ENCODE assay signal across 8 mouse cellular contexts in genomic region chr10:67535256-67535655, GRCm38 (mm10). TPM values are rescaled to one million over a fixed set of nuclear protein-coding genes. Genes with fewer than 3 reads are reported as not detected.
DNase-seq lines count a peak whose midpoint lies in the region; ATAC-seq and TF ChIP-seq lines count a peak whose summit lies in the region.

Gene Egr2 (plus strand): TSS chr10:67535475.

- no peak for ATAC-seq in forebrain, postnatal 0 days
- no peak for ATAC-seq in intestine, embryonic 14.5 days (replicated peaks; ENCODE audit: low FRiP score, low TSS enrichment, low read depth)

- H3K4me3 ChIP-seq in forebrain, postnatal 0 days (ENCODE audit: low read depth, low read length), result peak within 1 kb of the TSS; percentile 57
- peak within 1 kb of the TSS; percentile 70 for H3K4me3 ChIP-seq in intestine, embryonic 14.5 days (ENCODE audit: low read depth, low read length)
- peak within 1 kb of the TSS; percentile 69 for H3K4me3 ChIP-seq in midbrain, embryonic 10.5 days

- no peak within 1 kb of the TSS for H3K27ac ChIP-seq in forebrain, postnatal 0 days (ENCODE audit: low read depth, low read length)
- H3K27ac ChIP-seq in intestine, embryonic 14.5 days (ENCODE audit: low read depth), result no peak within 1 kb of the TSS
- peak within 1 kb of the TSS; percentile 42; the same call in 1 of the 2 replicates for H3K27ac ChIP-seq in midbrain, embryonic 10.5 days (replicated peaks)

- DNase-seq in adrenal gland, adult (ENCODE audit: inconsistent age in 2 of 2, low spot score in 1 of 2), result peak; percentile 28 to 53
- DNase-seq in adrenal gland, postnatal 4 days (ENCODE audit: low spot score in 2 of 2), result no peak
- peak; percentile 21 for DNase-seq in right cerebral cortex, postnatal 14 days
- DNase-seq in right cerebral cortex, postnatal 25 days, result no peak
- DNase-seq in forebrain, postnatal 0 days, result peak; percentile 42
- DNase-seq in intestine, embryonic 14.5 days (ENCODE audit: low spot score), result peak; percentile 60
- peak; percentile 41 for DNase-seq in midbrain, embryonic 10.5 days (ENCODE audit: low spot score)
- peak; percentile 65 for DNase-seq in thymus, postnatal 0 days (ENCODE audit: low spot score)

- no peaks in the 10 kb centered on the region for H3K9me3 ChIP-seq in forebrain, postnatal 0 days (ENCODE audit: low read length)
- no peaks in the 10 kb centered on the region for H3K9me3 ChIP-seq in intestine, embryonic 14.5 days (ENCODE audit: control insufficient read depth, low read length)
- H3K9me3 ChIP-seq in midbrain, embryonic 10.5 days (replicated peaks), result no peaks in the 10 kb centered on the region

- peaks cover 5% of the 10 kb centered on the region; the same call in 1 of the 2 replicates for H3K4me1 ChIP-seq in forebrain, postnatal 0 days (ENCODE audit: insufficient read depth)
- H3K4me1 ChIP-seq in intestine, embryonic 14.5 days (replicated peaks; ENCODE audit: control insufficient read depth, insufficient read depth, low read length), result peaks cover 25% of the 10 kb centered on the region
- H3K4me1 ChIP-seq in midbrain, embryonic 10.5 days, result peaks cover 48% of the 10 kb centered on the region

- no peak within 1 kb of the TSS for H3K9ac ChIP-seq in forebrain, postnatal 0 days
- no peak within 1 kb of the TSS for H3K9ac ChIP-seq in intestine, embryonic 14.5 days (ENCODE audit: low read length)

- no peaks in the 10 kb centered on the region for H3K36me3 ChIP-seq in forebrain, postnatal 0 days (ENCODE audit: insufficient read depth)
- H3K36me3 ChIP-seq in intestine, embryonic 14.5 days (ENCODE audit: control insufficient read depth, insufficient read depth, low read length), result no peaks in the 10 kb centered on the region
- no peaks in the 10 kb centered on the region for H3K36me3 ChIP-seq in midbrain, embryonic 10.5 days

- peak; percentile 45 for TF ChIP-seq CTCF in forebrain, postnatal 0 days (IDR thresholded peaks at IDR 0.05; ENCODE audit: low read depth)

- 3% methylated on average over 37 of the region's 37 CpGs for WGBS in forebrain, postnatal 0 days
- under 1% methylated on average over 35 of the region's 37 CpGs for WGBS in intestine, embryonic 14.5 days
- WGBS in midbrain, embryonic 10.5 days, result under 1% methylated on average over 37 of the region's 37 CpGs

- H3K27me3 ChIP-seq in forebrain, postnatal 0 days (ENCODE audit: insufficient read depth, low read length), result peaks cover 72% of the 10 kb centered on the region
- H3K27me3 ChIP-seq in intestine, embryonic 14.5 days (replicated peaks; ENCODE audit: control insufficient read depth, insufficient read depth, low read length), result peaks cover 70% of the 10 kb centered on the region
- H3K27me3 ChIP-seq in midbrain, embryonic 10.5 days (ENCODE audit: low read depth, poor library complexity, severe bottlenecking), result peaks cover 92% of the 10 kb centered on the region

- H3K4me2 ChIP-seq in forebrain, postnatal 0 days (ENCODE audit: low read depth), result peak within 1 kb of the TSS; percentile 94
- H3K4me2 ChIP-seq in intestine, embryonic 14.5 days (ENCODE audit: low read length), result peak within 1 kb of the TSS; percentile 96

RNA-seq across cellular contexts. Expression of gene Egr2, which starts in this region (rescaled TPM):
- 1 to 10 TPM; 1.6 to 2.1 TPM for total RNA-seq in adrenal gland, postnatal 4 days (2021)
- total RNA-seq in forebrain, postnatal 0 days (2014; rRNA removed), result 1.3 and 2.5 TPM in 2 replicates
- polyA plus RNA-seq in forebrain, postnatal 0 days (2015; fragmentation: Nextera tagmentation; extraction: Ambion mirVana), result 1.1 and 1.2 TPM in 2 replicates
- polyA plus RNA-seq in intestine, embryonic 14.5 days (2014; fragmentation: Nextera tagmentation; extraction: Ambion mirVana), result 0.22 TPM in 1 of 2 replicates, not detected in the other
- polyA plus RNA-seq in midbrain, embryonic 10.5 days (2016; fragmentation: Nextera tagmentation; extraction: Ambion mirVana), result 0.10 and 0.20 TPM in 2 replicates
- polyA plus RNA-seq in thymus, postnatal 0 days (2015; fragmentation: Nextera tagmentation; extraction: Ambion mirVana), result 8.7 and 10.7 TPM in 2 replicates

Comparison
In these comparisons a context has a peak if more than half of its experiments do, and no peak if none do; other contexts are left out.
1. DNase-seq: peak in adrenal gland, adult (2 of 2), right cerebral cortex, postnatal 14 days (single experiment), forebrain, postnatal 0 days (single experiment) and thymus, postnatal 0 days (single experiment); none in adrenal gland, postnatal 4 days (0 of 2) and right cerebral cortex, postnatal 25 days (single experiment).
2. Peak in DNase-seq, H3K4me3 ChIP-seq and H3K4me2 ChIP-seq in intestine, embryonic 14.5 days; RNA of the gene not detected or under 1 TPM.
3. Peak in DNase-seq, H3K4me3 ChIP-seq and H3K27ac ChIP-seq in midbrain, embryonic 10.5 days; RNA of the gene not detected or under 1 TPM.
4. Peak in every context shown above with its lines, with median percentiles within 50 percentile points of each other: H3K4me3 ChIP-seq.